Mouse (Mus musculus) intestine, embryonic 16.5 days (tissue): ENCODE measurements around the gene Unc5cl. TPM values are rescaled to one million over a fixed set of nuclear protein-coding genes. Genes with fewer than 3 reads are reported as not detected.

Source experiments
- ATAC-seq: fragments of 200-750 bp; cut with Nextera tagmentation; 2 replicates; pipeline ENCODE4 v1.8.0; 2017; ENCODE audit warnings: moderate TSS enrichment, moderate library complexity
- H3K27ac ChIP-seq: fragments of 300-500 bp; sonication (generic); 2 replicates; pipeline ENCODE4 v1.5.1; 2014; ENCODE audit warnings: mild to moderate bottlenecking, low read length
- H3K27me3 ChIP-seq: fragments of 300-500 bp; sonication (generic); replicated peaks from 2 replicates; pipeline ENCODE4 v1.6.1; 2014; ENCODE audit warnings: low read length, control low read depth, mixed read lengths; ENCODE audit not compliant: control insufficient read depth, insufficient read depth
- H3K36me3 ChIP-seq: fragments of 300-500 bp; sonication (generic); 2 replicates; pipeline ENCODE4 v1.6.1; 2014; ENCODE audit warnings: low read length, control low read depth; ENCODE audit not compliant: control insufficient read depth, insufficient read depth
- H3K4me1 ChIP-seq: fragments of 300-500 bp; sonication (generic); 2 replicates; pipeline ENCODE4 v1.6.1; 2014; ENCODE audit warnings: low read length, control low read depth, mixed read lengths; ENCODE audit not compliant: control insufficient read depth, insufficient read depth
- H3K4me2 ChIP-seq: fragments of 300-500 bp; sonication (generic); 2 replicates; pipeline ENCODE4 v1.6.1; 2014; ENCODE audit warnings: low read depth, low read length, control low read depth
- H3K4me3 ChIP-seq: fragments of 300-500 bp; sonication (generic); 2 replicates; pipeline ENCODE4 v1.5.1; 2014; ENCODE audit warnings: mild to moderate bottlenecking, low read length
- H3K9ac ChIP-seq: fragments of 300-500 bp; sonication (generic); 2 replicates; pipeline ENCODE4 v1.6.1; 2014; ENCODE audit warnings: low read depth, low read length
- H3K9me3 ChIP-seq: fragments of 300-500 bp; sonication (generic); 2 replicates; pipeline ENCODE4 v1.6.1; 2016; ENCODE audit warnings: low read length, control low read depth; ENCODE audit not compliant: control insufficient read depth
- WGBS: fragments of 180-500 bp; shearing (Covaris S2); extraction: QIAGEN DNeasy Blood & Tissue Kit; methylation state at CpG from one replicate; pipeline ENCODE4 v1.1.7; 2014; 5-methylcytosine and 5-hydroxymethylcytosine counted together
- polyA plus RNA-seq: library from polyadenylated mRNA; unstranded; fragments of >200 nt; fragmentation: Nextera tagmentation; extraction: Ambion mirVana; gene quantifications from 2 replicates; pipeline ENCODE4 v1.2.1, GENCODE M21; 2015

Gene Unc5cl
- polyA plus RNA-seq, 1 experiment from 2014 or later: 47.2 TPM

DNA sequence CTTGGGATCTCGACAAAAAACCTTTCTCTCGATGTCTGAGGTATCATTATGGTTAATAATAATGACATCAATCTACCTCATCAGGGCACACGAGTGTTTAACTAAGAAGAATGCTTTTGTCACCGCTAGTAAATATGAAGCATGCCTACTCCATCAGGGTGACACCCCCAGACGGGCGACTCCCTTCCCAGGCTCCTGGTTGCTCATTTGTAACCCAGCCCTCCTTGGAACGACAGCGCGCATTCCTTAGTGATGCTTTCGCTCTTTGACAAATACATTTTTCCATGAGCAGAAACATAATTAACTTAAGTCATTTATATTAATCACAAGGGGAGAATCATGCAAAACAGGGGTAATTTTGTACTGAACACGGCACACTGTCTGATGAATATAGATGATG is 88.0 kb downstream of the Unc5cl start:
- ATAC-seq: no peak
- Histone ChIP-seq H3K27ac (no peak overlapping the region), H3K4me3 (no peak overlapping the region), H3K9me3 (no peaks in the 10 kb centered on the region), H3K36me3 (no peaks in the 10 kb centered on the region), H3K27me3 (no peaks in the 10 kb centered on the region), H3K9ac (no peak overlapping the region), H3K4me2 (no peak overlapping the region), H3K4me1 (peaks cover 24% of the 10 kb centered on the region)
- 56% methylated on average over 11 of the region's 11 CpGs for WGBS

DNA sequence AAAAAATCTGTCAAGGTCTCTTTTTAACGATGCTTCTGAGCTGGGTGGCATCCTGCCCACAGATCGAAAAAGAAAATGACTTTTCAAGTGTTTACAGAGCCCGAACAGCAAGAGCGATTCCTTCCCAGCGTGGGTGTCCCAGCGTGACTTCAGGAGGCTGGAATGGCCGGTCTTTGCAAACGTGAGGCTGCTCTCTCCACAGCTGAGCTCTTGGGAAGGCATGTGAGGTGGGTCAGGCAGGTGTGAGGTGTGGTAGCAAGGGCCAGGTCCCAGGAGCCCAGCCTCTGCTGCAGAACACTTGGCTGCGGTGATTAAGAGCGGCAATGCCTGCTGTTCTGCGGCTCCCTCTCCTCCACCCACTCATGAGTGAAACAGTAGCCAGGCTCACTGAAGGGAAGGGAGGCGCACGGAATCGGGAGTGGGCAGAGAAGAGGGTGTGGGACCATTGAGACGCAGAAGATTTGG is 88.6 kb downstream of the Unc5cl start:
- Histone ChIP-seq H3K27ac (no peak overlapping the region), H3K36me3 (no peaks in the 10 kb centered on the region), H3K9me3 (no peaks in the 10 kb centered on the region), H3K4me3 (no peak overlapping the region), H3K27me3 (no peaks in the 10 kb centered on the region), H3K9ac (peak overlapping the region; percentile 29; the same call in 1 of the 2 replicates), H3K4me1 (peaks cover 26% of the 10 kb centered on the region), H3K4me2 (peak overlapping the region; percentile 17; the same call in 1 of the 2 replicates)
- ATAC-seq: no peak
- 51% methylated on average over 15 of the region's 15 CpGs for WGBS

DNA sequence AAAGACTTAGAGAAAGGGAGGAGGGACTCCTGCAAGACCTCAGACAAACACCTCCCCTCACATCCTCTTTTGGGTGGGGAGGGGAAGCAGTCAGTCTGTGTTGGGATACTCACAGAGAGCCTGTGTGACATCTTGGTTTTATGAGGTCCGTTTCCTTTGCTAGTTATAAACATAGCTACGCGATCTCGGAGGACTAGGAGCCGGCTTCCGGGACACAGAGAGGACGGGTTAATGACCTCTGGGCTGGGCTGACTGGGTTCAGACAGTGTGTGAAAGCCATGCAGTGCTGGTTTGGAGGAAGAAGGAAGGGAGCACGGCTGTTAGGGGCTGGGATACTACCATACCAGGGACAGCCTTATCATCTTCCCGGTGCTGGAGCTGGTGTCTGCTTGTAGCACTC is 90.0 kb downstream of the Unc5cl start:
- WGBS: 25% methylated on average over 9 of the region's 9 CpGs
- no peaks in the 10 kb centered on the region for H3K36me3 ChIP-seq
- peaks cover 26% of the 10 kb centered on the region for H3K4me1 ChIP-seq
- peak overlapping the region; percentile 19; the same call in 1 of the 2 replicates for H3K4me2 ChIP-seq
- ATAC-seq: peak; percentile 79
- no peak overlapping the region for H3K4me3 ChIP-seq
- 0 out of 2 replicates have a peak overlapping the region, but pooled peaks have one; percentile 30 for H3K9ac ChIP-seq
- no peaks in the 10 kb centered on the region for H3K27me3 ChIP-seq
- H3K27ac ChIP-seq: peak overlapping the region; percentile 81
- H3K9me3 ChIP-seq: no peaks in the 10 kb centered on the region

- H3K36me3 ChIP-seq: no peaks in the 10 kb centered on the region
- peak overlapping the region; percentile 81 for H3K27ac ChIP-seq
- WGBS: 59% methylated on average over 28 of the region's 28 CpGs
- H3K4me3 ChIP-seq: no peak overlapping the region
- H3K4me1 ChIP-seq: peaks cover 26% of the 10 kb centered on the region
- peak overlapping the region; percentile 19 for H3K4me2 ChIP-seq
- ATAC-seq: peak; percentile 49
- H3K9ac ChIP-seq: peak overlapping the region; percentile 30; the same call in 1 of the 2 replicates
- H3K27me3 ChIP-seq: no peaks in the 10 kb centered on the region
- H3K9me3 ChIP-seq: no peaks in the 10 kb centered on the region
Observed at GRCm38 (mm10) chr17:48545223-48545943, 90.7 kb downstream of the Unc5cl start.

GRCm38 (mm10) chr17:48546036-48546435 is 91.3 kb downstream of the Unc5cl start:
- no peak for ATAC-seq
- no peak overlapping the region for H3K9ac ChIP-seq
- H3K4me2 ChIP-seq: no peak overlapping the region
- no peak overlapping the region for H3K27ac ChIP-seq
- H3K27me3 ChIP-seq: no peaks in the 10 kb centered on the region
- no peak overlapping the region for H3K4me3 ChIP-seq
- 89% methylated on average over 11 of the region's 11 CpGs for WGBS
- H3K4me1 ChIP-seq: peaks cover 26% of the 10 kb centered on the region
- H3K36me3 ChIP-seq: no peaks in the 10 kb centered on the region
- no peaks in the 10 kb centered on the region for H3K9me3 ChIP-seq

DNA sequence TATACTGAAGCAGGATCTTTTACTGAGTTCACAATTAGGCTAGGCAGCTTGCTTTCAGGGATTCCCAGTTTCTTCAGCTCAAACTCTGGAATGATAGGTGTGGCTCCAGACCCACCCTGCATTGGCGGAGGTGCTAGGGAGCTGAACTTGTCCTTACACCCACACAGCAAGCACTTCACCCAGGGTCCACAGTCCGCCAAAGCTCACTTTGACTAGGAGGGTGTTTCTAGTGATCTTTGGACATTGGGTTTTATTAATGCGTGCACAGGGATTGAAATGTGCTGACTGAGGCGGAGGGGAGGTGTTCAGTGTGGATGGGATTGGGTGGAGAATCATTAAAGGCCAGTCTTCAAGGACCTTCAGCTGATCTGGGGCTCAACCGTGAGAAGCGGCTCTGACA is 93.0 kb downstream of the Unc5cl start:
- Histone ChIP-seq H3K4me1 (peaks cover 26% of the 10 kb centered on the region), H3K27me3 (no peaks in the 10 kb centered on the region), H3K4me2 (peak overlapping the region; percentile 17; the same call in 1 of the 2 replicates), H3K4me3 (no peak overlapping the region), H3K9ac (no peak overlapping the region), H3K27ac (peak overlapping the region; percentile 72), H3K9me3 (no peaks in the 10 kb centered on the region), H3K36me3 (no peaks in the 10 kb centered on the region)
- WGBS: 53% methylated on average over 6 of the region's 6 CpGs
- ATAC-seq: peak; percentile 94

- Histone ChIP-seq H3K4me1 (peaks cover 12% of the 10 kb centered on the region; the same call in 1 of the 2 replicates), H3K4me2 (no peak overlapping the region), H3K4me3 (no peak overlapping the region), H3K36me3 (no peaks in the 10 kb centered on the region), H3K27ac (no peak overlapping the region), H3K9me3 (no peaks in the 10 kb centered on the region), H3K9ac (no peak overlapping the region), H3K27me3 (no peaks in the 10 kb centered on the region)
- no peak for ATAC-seq
- WGBS: 86% methylated on average over 4 of the region's 4 CpGs
Observed at GRCm38 (mm10) chr17:48551788-48552531, 97.3 kb downstream of the Unc5cl start.

GRCm38 (mm10) chr17:48552532-48552915 is 97.8 kb downstream of the Unc5cl start:
- Histone ChIP-seq H3K9me3 (no peaks in the 10 kb centered on the region), H3K9ac (no peak overlapping the region), H3K27ac (no peak overlapping the region), H3K36me3 (no peaks in the 10 kb centered on the region), H3K4me3 (no peak overlapping the region), H3K27me3 (no peaks in the 10 kb centered on the region), H3K4me1 (peaks cover 6% of the 10 kb centered on the region; the same call in 1 of the 2 replicates), H3K4me2 (no peak overlapping the region)
- WGBS: 88% methylated on average over 3 of the region's 3 CpGs
- ATAC-seq: no peak

DNA sequence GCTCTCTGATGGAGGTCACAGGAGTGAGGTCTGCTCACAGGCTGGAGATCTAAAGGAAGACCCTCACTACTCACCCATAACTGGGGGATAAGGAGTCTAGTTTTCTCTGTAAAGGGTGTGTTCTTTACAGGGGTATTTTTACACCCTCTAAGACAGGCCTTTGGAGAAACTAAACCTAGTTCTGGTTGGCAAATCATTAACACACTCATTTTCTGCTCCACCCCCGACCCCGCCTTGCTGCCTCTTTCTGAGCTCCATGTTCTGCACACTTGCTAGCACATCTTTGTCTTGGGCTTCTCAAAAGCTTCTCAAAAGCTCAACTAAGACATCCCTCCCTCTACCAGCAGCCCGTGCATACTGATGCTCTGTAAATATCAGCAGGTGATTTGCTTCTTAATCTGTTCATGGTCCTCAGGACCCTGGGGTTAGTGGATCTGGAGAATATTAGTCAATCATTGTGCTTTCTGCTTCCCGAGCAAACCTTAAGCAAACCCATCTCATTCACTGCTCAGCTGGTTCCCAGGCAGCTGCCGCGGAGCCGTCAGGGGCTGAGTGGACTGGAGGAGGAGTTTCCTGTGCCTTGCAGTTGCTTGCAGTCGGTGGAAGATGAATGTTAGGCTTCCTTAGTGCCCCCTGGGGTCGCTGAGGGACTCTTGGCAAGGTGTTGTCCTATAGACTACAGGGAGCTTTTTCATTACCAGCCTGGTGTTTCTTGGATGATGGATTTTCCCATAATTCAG is 101.7 kb downstream of the Unc5cl start:
- 0 out of 2 replicates have a peak, but pooled peaks cover 3% of the 10 kb centered on the region for H3K4me1 ChIP-seq
- H3K4me2 ChIP-seq: no peak overlapping the region
- no peaks in the 10 kb centered on the region for H3K36me3 ChIP-seq
- ATAC-seq: no peak
- no peak overlapping the region for H3K27ac ChIP-seq
- H3K4me3 ChIP-seq: no peak overlapping the region
- 23% methylated on average over 9 of the region's 9 CpGs for WGBS
- no peak overlapping the region for H3K9ac ChIP-seq
- H3K9me3 ChIP-seq: no peaks in the 10 kb centered on the region
- H3K27me3 ChIP-seq: no peaks in the 10 kb centered on the region
